Mouse (Mus musculus) intestine, postnatal 0 days (tissue): ENCODE data around the gene Tmpo. TPM values are rescaled to one million over a fixed set of nuclear protein-coding genes. Genes with fewer than 3 reads are reported as not detected.

ENCODE experiments used
- ATAC-seq: fragments of 200-750 bp; cut with Nextera tagmentation; 2 replicates; pipeline ENCODE4 v1.8.0; 2017; ENCODE audit warnings: mild to moderate bottlenecking, moderate TSS enrichment, moderate library complexity
- H3K27ac ChIP-seq: fragments of 300-500 bp; sonication (generic); 2 replicates; pipeline ENCODE4 v1.5.1; 2014; ENCODE audit warnings: mild to moderate bottlenecking, low read depth, low read length, moderate library complexity
- H3K27me3 ChIP-seq: fragments of 300-500 bp; sonication (generic); replicated peaks from 2 replicates; pipeline ENCODE4 v1.6.1; 2014; ENCODE audit warnings: low read length, mixed read lengths; ENCODE audit not compliant: control insufficient read depth, insufficient read depth
- H3K36me3 ChIP-seq: fragments of 300-500 bp; sonication (generic); 2 replicates; pipeline ENCODE4 v1.6.1; 2014; ENCODE audit warnings: mild to moderate bottlenecking, moderate library complexity; ENCODE audit not compliant: control insufficient read depth, insufficient read depth
- H3K4me1 ChIP-seq: fragments of 300-500 bp; sonication (generic); replicated peaks from 2 replicates; pipeline ENCODE4 v1.6.1; 2014; ENCODE audit warnings: antibody characterized with exemption, low read length, mixed read lengths; ENCODE audit not compliant: control insufficient read depth, insufficient read depth
- H3K4me2 ChIP-seq: fragments of 300-500 bp; sonication (generic); replicated peaks from 2 replicates; pipeline ENCODE4 v1.6.1; 2014; ENCODE audit warnings: low read depth, mild to moderate bottlenecking, moderate library complexity
- H3K4me3 ChIP-seq: fragments of 300-500 bp; sonication (generic); 2 replicates; pipeline ENCODE4 v1.5.1; 2014; ENCODE audit warnings: low read depth, low read length
- H3K9ac ChIP-seq: fragments of 300-500 bp; sonication (generic); 2 replicates; pipeline ENCODE4 v1.6.1; 2014; ENCODE audit warnings: mild to moderate bottlenecking, low read depth, low read length
- H3K9me3 ChIP-seq: fragments of 300-500 bp; sonication (generic); 2 replicates; pipeline ENCODE4 v1.6.1; 2016; ENCODE audit warnings: mixed run types; ENCODE audit not compliant: control insufficient read depth
- CTCF ChIP-seq: sonication (generic); IDR thresholded peaks from 2 replicates; pipeline ENCODE4 v1.5.1; 2016; ENCODE audit warnings: low read depth, mild to moderate bottlenecking, control low read depth, antibody characterized with exemption, moderate library complexity
- WGBS: fragments of 180-500 bp; shearing (Covaris S2); extraction: QIAGEN DNeasy Blood & Tissue Kit; methylation state at CpG from one replicate; pipeline ENCODE4 v1.1.7; 2014; 5-methylcytosine and 5-hydroxymethylcytosine counted together
- polyA plus RNA-seq: library from polyadenylated mRNA; unstranded; fragments of >200 nt; fragmentation: Nextera tagmentation; extraction: Ambion mirVana; gene quantifications from 2 replicates; pipeline ENCODE4 v1.2.1, GENCODE M21; 2015

The Tmpo gene
- polyA plus RNA-seq, 1 experiment from 2014 or later, result 59.7 TPM

DNA sequence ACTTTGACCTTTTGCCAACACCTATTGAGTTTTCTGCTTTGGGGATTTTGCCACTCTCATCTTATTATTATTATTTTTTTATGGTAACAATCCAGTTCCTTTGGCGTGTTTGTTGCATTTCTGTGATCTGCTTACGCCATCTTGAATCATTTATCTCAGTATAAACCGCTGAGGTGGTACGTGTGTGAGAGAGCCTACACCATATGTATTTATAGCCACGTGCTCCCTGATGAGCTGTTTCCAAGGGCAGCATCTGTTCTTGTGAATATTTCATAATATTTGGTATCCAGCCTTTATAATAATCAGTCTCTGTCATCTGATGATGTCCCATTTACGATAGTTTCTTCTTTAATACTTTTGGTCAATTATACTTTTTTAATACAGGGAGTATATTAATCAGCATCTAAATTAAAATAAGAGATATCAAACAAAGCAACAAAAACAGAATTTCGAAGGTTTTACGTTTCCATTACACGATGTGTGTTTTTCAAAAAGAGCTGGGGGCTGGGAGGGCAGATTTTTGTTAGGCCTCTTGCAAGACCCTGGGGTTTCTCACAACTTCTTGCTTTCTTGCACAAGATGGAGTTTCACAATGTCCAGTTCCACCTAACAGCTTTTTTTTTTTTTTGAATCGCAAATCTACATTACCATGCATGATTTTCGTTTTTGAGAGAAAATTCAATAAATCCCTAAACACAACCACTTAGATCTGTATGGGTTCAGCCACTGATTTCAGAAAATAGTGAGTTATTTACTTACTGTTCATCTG lies 28.0 kb upstream of the Tmpo start:
- ATAC-seq, result no peak
- Histone ChIP-seq H3K36me3 (no peaks in the 10 kb centered on the region), H3K9ac (no peak overlapping the region), H3K4me1 (no peaks in the 10 kb centered on the region), H3K27ac (no peak overlapping the region), H3K27me3 (no peaks in the 10 kb centered on the region), H3K4me2 (no peak overlapping the region), H3K4me3 (no peak overlapping the region), H3K9me3 (no peaks in the 10 kb centered on the region)
- no peak for TF ChIP-seq CTCF
- WGBS, result 82% methylated on average over 11 of the region's 11 CpGs

DNA sequence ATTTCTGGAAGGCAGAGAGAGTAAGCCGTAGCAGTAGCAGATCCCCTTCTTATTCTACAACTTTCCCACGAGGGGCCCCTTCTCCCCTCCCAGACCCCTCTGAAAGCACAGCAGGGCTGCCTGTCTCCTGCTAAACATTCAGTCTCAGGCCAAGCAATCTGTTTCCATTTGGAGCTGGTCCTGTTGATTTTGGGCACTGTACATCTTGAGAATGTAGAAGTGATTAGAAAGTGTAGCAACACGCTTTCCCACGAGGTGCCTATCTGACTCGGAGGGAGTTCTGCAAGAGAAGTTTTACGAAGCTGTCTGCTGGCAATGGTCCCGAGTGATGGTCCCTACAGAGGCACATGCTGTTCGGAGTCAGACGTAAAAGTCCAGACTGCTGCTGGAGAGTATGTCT lies 27.3 kb upstream of the Tmpo start:
- 61% methylated on average over 9 of the region's 9 CpGs for WGBS
- no peak overlapping the region for H3K4me2 ChIP-seq
- no peak overlapping the region for H3K27ac ChIP-seq
- no peaks in the 10 kb centered on the region for H3K9me3 ChIP-seq
- no peak for ATAC-seq
- no peaks in the 10 kb centered on the region for H3K36me3 ChIP-seq
- no peak overlapping the region for H3K4me3 ChIP-seq
- H3K27me3 ChIP-seq, result no peaks in the 10 kb centered on the region
- no peaks in the 10 kb centered on the region for H3K4me1 ChIP-seq
- no peak overlapping the region for H3K9ac ChIP-seq
- no peak for TF ChIP-seq CTCF

DNA sequence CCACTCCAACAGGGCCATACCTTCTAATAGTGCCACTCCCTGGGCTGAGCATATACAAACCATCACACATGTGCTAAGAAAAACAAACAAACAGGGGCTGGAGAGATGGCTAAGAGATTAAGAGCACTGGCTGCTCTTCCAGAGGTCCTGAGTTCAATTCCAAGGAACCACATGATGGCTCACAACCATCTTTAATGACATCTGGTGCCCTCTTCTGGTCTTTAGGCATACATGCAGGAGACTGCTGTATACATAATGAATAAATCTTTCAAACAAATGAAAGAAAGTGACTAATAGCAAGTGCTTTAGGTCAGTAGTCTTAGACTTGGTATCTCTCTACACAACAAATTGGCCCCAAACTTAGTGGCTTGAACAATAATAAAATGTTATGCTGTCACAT lies 26.2 kb upstream of the Tmpo start:
- Histone ChIP-seq H3K27me3 (no peaks in the 10 kb centered on the region), H3K9ac (no peak overlapping the region), H3K4me1 (no peaks in the 10 kb centered on the region), H3K27ac (no peak overlapping the region), H3K4me3 (no peak overlapping the region), H3K4me2 (no peak overlapping the region), H3K36me3 (no peaks in the 10 kb centered on the region), H3K9me3 (no peaks in the 10 kb centered on the region)
- no peak for ATAC-seq
- TF ChIP-seq CTCF, result peak; percentile 42

DNA sequence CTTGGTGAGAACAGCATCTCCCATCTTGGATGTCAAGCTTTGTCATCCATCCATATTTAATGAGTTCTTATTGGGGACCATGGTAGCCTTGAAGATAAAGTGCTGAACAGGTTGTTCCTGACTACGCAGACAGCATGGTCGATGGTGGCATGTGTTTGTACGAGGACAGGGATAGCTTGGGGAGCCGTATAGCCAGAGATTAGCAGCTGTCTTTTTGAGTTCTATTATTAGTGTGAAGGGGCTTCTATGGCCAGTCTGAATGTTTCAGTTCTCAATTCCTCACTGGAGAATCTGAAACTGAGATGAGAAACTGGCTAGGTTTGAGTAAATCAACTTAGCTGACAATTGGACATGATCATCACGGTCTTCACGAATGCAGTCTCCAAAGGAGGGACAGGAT lies 24.5 kb upstream of the Tmpo start:
- TF ChIP-seq CTCF, result no peak

DNA sequence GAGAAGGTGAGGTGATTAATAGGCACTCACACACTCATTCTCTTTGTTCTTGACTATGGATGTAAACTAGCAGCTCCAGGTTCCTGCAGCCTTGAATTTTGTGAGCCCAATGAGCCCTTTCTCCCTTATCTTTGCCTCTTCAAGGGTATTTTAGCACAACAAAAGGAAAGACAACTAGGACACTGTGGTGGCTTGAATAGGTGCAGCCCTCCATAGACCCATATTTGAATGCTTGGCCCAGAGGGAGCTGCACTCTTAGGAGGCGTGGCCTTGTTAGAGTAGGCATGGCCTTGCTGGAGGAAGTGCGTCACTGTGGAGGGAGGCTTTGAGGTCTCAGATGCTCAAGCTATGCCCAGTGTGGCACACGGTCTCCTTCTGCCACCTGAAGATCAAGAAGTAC lies 19.5 kb upstream of the Tmpo start:
- TF ChIP-seq CTCF, result no peak
- 83% methylated on average over 3 of the region's 3 CpGs for WGBS
- ATAC-seq, result no peak

More for the DNA sequence above, 24.5 kb upstream of the Tmpo start:
- Histone ChIP-seq H3K4me2 (no peak overlapping the region), H3K27ac (no peak overlapping the region), H3K36me3 (no peaks in the 10 kb centered on the region), H3K27me3 (no peaks in the 10 kb centered on the region), H3K4me1 (no peaks in the 10 kb centered on the region), H3K4me3 (no peak overlapping the region), H3K9ac (no peak overlapping the region), H3K9me3 (no peaks in the 10 kb centered on the region)
- 86% methylated on average over 6 of the region's 6 CpGs for WGBS
- ATAC-seq, result no peak

DNA sequence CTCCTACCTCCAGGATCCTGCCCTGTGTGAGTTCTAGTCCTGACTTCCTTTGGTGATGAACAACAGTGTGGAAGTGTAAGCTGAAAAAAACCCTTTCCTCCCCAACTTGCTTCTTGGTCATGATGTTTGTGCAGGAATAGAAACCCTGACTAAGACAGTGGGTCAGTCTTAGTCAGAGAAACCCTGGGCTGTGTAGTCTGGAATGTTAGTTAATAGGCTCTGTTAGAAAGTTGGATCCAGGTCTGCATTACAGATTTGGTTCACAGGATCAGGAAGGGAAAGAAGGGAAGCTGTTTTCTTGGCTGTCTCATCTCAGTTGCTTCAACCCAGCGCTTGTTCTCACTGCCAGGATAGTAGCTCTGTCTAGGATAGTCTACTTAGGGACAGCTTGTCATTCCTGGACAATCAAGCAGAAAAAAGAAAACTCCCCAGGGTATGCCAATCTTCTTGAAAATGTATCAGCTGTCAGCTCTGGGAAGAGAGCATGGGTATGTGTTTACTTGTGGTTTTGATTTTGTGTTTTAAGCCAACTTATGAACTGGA lies 18.2 kb upstream of the Tmpo start:
- Histone ChIP-seq H3K9ac (no peak overlapping the region), H3K4me2 (no peak overlapping the region), H3K9me3 (no peaks in the 10 kb centered on the region), H3K27me3 (no peaks in the 10 kb centered on the region), H3K4me3 (no peak overlapping the region), H3K36me3 (no peaks in the 10 kb centered on the region), H3K27ac (no peak overlapping the region), H3K4me1 (no peaks in the 10 kb centered on the region)
- 68% methylated on average over 1 of the region's 1 CpGs for WGBS
- ATAC-seq, result no peak
- no peak for TF ChIP-seq CTCF

More for the DNA sequence above, 19.5 kb upstream of the Tmpo start:
- Histone ChIP-seq H3K9ac (no peak overlapping the region), H3K4me2 (no peak overlapping the region), H3K9me3 (no peaks in the 10 kb centered on the region), H3K4me3 (no peak overlapping the region), H3K36me3 (no peaks in the 10 kb centered on the region), H3K27ac (no peak overlapping the region), H3K4me1 (no peaks in the 10 kb centered on the region), H3K27me3 (no peaks in the 10 kb centered on the region)
